Mouse (Mus musculus) spleen, adult 2 months (tissue): ENCODE data around the gene Rnps1. TPM values are rescaled to one million over a fixed set of nuclear protein-coding genes. Genes with fewer than 3 reads are reported as not detected.

Experiments used
- DNase-seq, 2 experiments: peaks; one replicate each; pipeline versions ENCODE4 v3.0.0 to v3.0.0-alpha.2; 2012 to 2021; ENCODE audit warnings: low spot score in 2 of 2, low read depth in 1 of 2
- H3K27ac ChIP-seq: fragments of 200-500 bp; 2 replicates; pipeline ENCODE4 v1.5.1; 2012; ENCODE audit warnings: low read length, inconsistent platforms; ENCODE audit not compliant: insufficient read depth
- H3K27me3 ChIP-seq: fragments of 200-500 bp; 2 replicates; pipeline ENCODE4 v1.6.1; 2012; ENCODE audit warnings: mild to moderate bottlenecking, moderate library complexity, low read length, inconsistent platforms; ENCODE audit not compliant: control insufficient read depth, insufficient read depth
- H3K36me3 ChIP-seq: fragments of 200-500 bp; 2 replicates; pipeline ENCODE4 v1.6.1; 2012; ENCODE audit warnings: mild to moderate bottlenecking, low read length, inconsistent platforms; ENCODE audit not compliant: control insufficient read depth, insufficient read depth
- H3K4me1 ChIP-seq: fragments of 200-500 bp; 2 replicates; pipeline ENCODE4 v1.6.1; 2011; ENCODE audit warnings: inconsistent platforms; ENCODE audit not compliant: control insufficient read depth, insufficient read depth, insufficient read length
- H3K4me3 ChIP-seq: fragments of 200-500 bp; 2 replicates; pipeline ENCODE4 v1.5.1; 2011; ENCODE audit warnings: mild to moderate bottlenecking, inconsistent platforms; ENCODE audit not compliant: insufficient read depth, insufficient read length; ENCODE audit errors: extremely low read depth
- CTCF ChIP-seq: fragments of 200-500 bp; IDR thresholded peaks from 2 replicates; pipeline ENCODE4 v1.5.1; 2011; ENCODE audit warnings: mild to moderate bottlenecking, inconsistent platforms; ENCODE audit not compliant: insufficient read depth, insufficient read length, insufficient replicate concordance; ENCODE audit errors: extremely low read depth
- POLR2A ChIP-seq: fragments of 200-500 bp; IDR thresholded peaks from 2 replicates; pipeline ENCODE4 v1.6.1; 2011; ENCODE audit warnings: low read depth, low read length, inconsistent platforms
- WGBS: fragments of 180-500 bp; shearing (Covaris S2); methylation state at CpG from one replicate; pipeline ENCODE4 v1.1.7; 2018; 5-methylcytosine and 5-hydroxymethylcytosine counted together
- polyA plus RNA-seq: library from polyadenylated mRNA; depleted of rRNA; stranded (reverse); fragments of >200 nt; gene quantifications from 2 replicates; pipeline ENCODE4 v1.2.3, GENCODE M21; 2012

The Rnps1 gene
- polyA plus RNA-seq, 1 experiment = 87.0 TPM

GRCm38 (mm10) chr17:24389865-24390264 is 24.5 kb upstream of the Rnps1 start:
- DNase-seq = peak in 1 of 2 experiments; percentile 23
- peaks cover 22% of the 10 kb centered on the region for H3K36me3 ChIP-seq
- H3K27me3 ChIP-seq = no peaks in the 10 kb centered on the region
- H3K4me3 ChIP-seq = no peak overlapping the region
- H3K27ac ChIP-seq = no peak overlapping the region
- 31% methylated on average over 2 of the region's 2 CpGs for WGBS
- TF ChIP-seq POLR2A = no peak
- TF ChIP-seq CTCF = peak; percentile 36; the same call in 1 of the 2 replicates
- no peaks in the 10 kb centered on the region for H3K4me1 ChIP-seq

GRCm38 (mm10) chr17:24391149-24391548 is 23.2 kb upstream of the Rnps1 start:
- no peaks in the 10 kb centered on the region for H3K27me3 ChIP-seq
- TF ChIP-seq POLR2A (no peak), CTCF (peak; percentile 24; the same call in 1 of the 2 replicates)
- peaks cover 17% of the 10 kb centered on the region for H3K36me3 ChIP-seq
- H3K27ac ChIP-seq = no peak overlapping the region
- 82% methylated on average over 8 of the region's 8 CpGs for WGBS
- peak in 1 of 2 experiments; percentile 22 for DNase-seq
- H3K4me3 ChIP-seq = no peak overlapping the region
- no peaks in the 10 kb centered on the region for H3K4me1 ChIP-seq

GRCm38 (mm10) chr17:24393527-24393926 is 20.8 kb upstream of the Rnps1 start:
- no peaks in the 10 kb centered on the region for H3K4me1 ChIP-seq
- peaks cover 10% of the 10 kb centered on the region for H3K36me3 ChIP-seq
- H3K27ac ChIP-seq = no peak overlapping the region
- H3K4me3 ChIP-seq = no peak overlapping the region
- TF ChIP-seq POLR2A (no peak), CTCF (no peak)
- 79% methylated on average over 4 of the region's 4 CpGs for whole genome bisulfite sequencing
- no peaks in the 10 kb centered on the region for H3K27me3 ChIP-seq
- no peak for DNase-seq

- no peaks in the 10 kb centered on the region for H3K27me3 ChIP-seq
- 89% methylated on average over 7 of the region's 7 CpGs for WGBS
- H3K27ac ChIP-seq = no peak overlapping the region
- no peaks in the 10 kb centered on the region for H3K4me1 ChIP-seq
- no peak overlapping the region for H3K4me3 ChIP-seq
- H3K36me3 ChIP-seq = peaks cover 10% of the 10 kb centered on the region
- TF ChIP-seq CTCF = no peak
- TF ChIP-seq POLR2A = no peak
- no peak for DNase-seq
These were observed 19.9 kb upstream of the Rnps1 start for GRCm38 (mm10) chr17:24394456-24394855.

- H3K27ac ChIP-seq = no peak overlapping the region
- no peaks in the 10 kb centered on the region for H3K4me1 ChIP-seq
- TF ChIP-seq CTCF = no peak
- TF ChIP-seq POLR2A = no peak
- H3K36me3 ChIP-seq = peaks cover 34% of the 10 kb centered on the region
- DNase-seq = no peak
- WGBS = 89% methylated on average over 3 of the region's 3 CpGs
- H3K4me3 ChIP-seq = no peak overlapping the region
- no peaks in the 10 kb centered on the region for H3K27me3 ChIP-seq
These were observed 12.0 kb upstream of the Rnps1 start for GRCm38 (mm10) chr17:24402371-24402770.

- no peak for DNase-seq
- H3K36me3 ChIP-seq = peaks cover 40% of the 10 kb centered on the region
- 94% methylated on average over 12 of the region's 12 CpGs for WGBS
- H3K4me3 ChIP-seq = no peak overlapping the region
- TF ChIP-seq POLR2A = no peak
- TF ChIP-seq CTCF = no peak
- no peaks in the 10 kb centered on the region for H3K27me3 ChIP-seq
- no peaks in the 10 kb centered on the region for H3K4me1 ChIP-seq
- H3K27ac ChIP-seq = no peak overlapping the region
These were observed 7.1 kb upstream of the Rnps1 start for GRCm38 (mm10) chr17:24407116-24407803.

- WGBS = 8% methylated on average over 22 of the region's 22 CpGs
- H3K4me1 ChIP-seq = peaks cover 3% of the 10 kb centered on the region; the same call in 1 of the 2 replicates
- H3K27ac ChIP-seq = peak overlapping the region; percentile 76
- no peaks in the 10 kb centered on the region for H3K27me3 ChIP-seq
- H3K4me3 ChIP-seq = peak overlapping the region; percentile 64
- H3K36me3 ChIP-seq = peaks cover 18% of the 10 kb centered on the region
- TF ChIP-seq CTCF (no peak), POLR2A (no peak)
- DNase-seq = peak in 1 of 2 experiments; percentile 42
These were observed 681 bp upstream of the Rnps1 start for GRCm38 (mm10) chr17:24413557-24414211.
